Mouse (Mus musculus) heart, postnatal 0 days (tissue): ENCODE data around the gene Hspa8.

Experiments
- CTCF ChIP-seq: IDR thresholded peaks from 2 replicates; pipeline ENCODE4 v1.5.1; 2016; ENCODE audit warnings: antibody characterized with exemption, control low read depth, low read depth
- EP300 ChIP-seq: IDR thresholded peaks from 2 replicates; pipeline ENCODE4 v1.6.1; 2016; ENCODE audit warnings: antibody characterized with exemption, low read depth

- TF ChIP-seq CTCF = no peak
- TF ChIP-seq EP300 = no peak
These were observed 8.7 kb upstream of the Hspa8 start for GRCm38 (mm10) chr9:40791864-40792633.
